Mouse (Mus musculus) forebrain, embryonic 16.5 days (tissue): ENCODE measurements around the gene Ang2. TPM values are rescaled to one million over a fixed set of nuclear protein-coding genes. Genes with fewer than 3 reads are reported as not detected.

Source experiments
- ATAC-seq: fragments of 200-750 bp; cut with Nextera tagmentation; 2 replicates; pipeline ENCODE4 v1.8.0; 2017; ENCODE audit warnings: mild to moderate bottlenecking, moderate library complexity
- H3K27ac ChIP-seq: fragments of 300-500 bp; sonication (generic); 2 replicates; pipeline ENCODE4 v1.5.1; 2014; ENCODE audit warnings: low read length, control low read depth
- H3K27me3 ChIP-seq: fragments of 300-500 bp; sonication (generic); replicated peaks from 2 replicates; pipeline ENCODE4 v1.6.1; 2014; ENCODE audit warnings: low read length; ENCODE audit not compliant: control insufficient read depth, insufficient read depth
- H3K36me3 ChIP-seq: fragments of 300-500 bp; sonication (generic); 2 replicates; pipeline ENCODE4 v1.6.1; 2014; ENCODE audit not compliant: control insufficient read depth, insufficient read depth
- H3K4me1 ChIP-seq: fragments of 300-500 bp; sonication (generic); replicated peaks from 2 replicates; pipeline ENCODE4 v1.6.1; 2014; ENCODE audit warnings: low read length; ENCODE audit not compliant: control insufficient read depth, insufficient read depth
- H3K4me2 ChIP-seq: fragments of 300-500 bp; sonication (generic); 2 replicates; pipeline ENCODE4 v1.6.1; 2014; ENCODE audit warnings: mild to moderate bottlenecking, low read length, control low read depth
- H3K4me3 ChIP-seq: fragments of 300-500 bp; sonication (generic); replicated peaks from 2 replicates; pipeline ENCODE4 v1.5.1; 2014; ENCODE audit warnings: mild to moderate bottlenecking, low read length, control low read depth
- H3K9ac ChIP-seq: fragments of 300-500 bp; sonication (generic); replicated peaks from 2 replicates; pipeline ENCODE4 v1.6.1; 2014; ENCODE audit warnings: low read depth, low read length, control low read depth
- H3K9me3 ChIP-seq: fragments of 300-500 bp; sonication (generic); 2 replicates; pipeline ENCODE4 v1.6.1; 2016; ENCODE audit warnings: low read length; ENCODE audit not compliant: control insufficient read depth
- WGBS: fragments of 180-500 bp; shearing (Covaris S2); extraction: QIAGEN DNeasy Blood & Tissue Kit; methylation state at CpG from one replicate; pipeline ENCODE4 v1.1.7; 2014; 5-methylcytosine and 5-hydroxymethylcytosine counted together
- polyA plus RNA-seq: library from polyadenylated mRNA; unstranded; fragments of >200 nt; fragmentation: Nextera tagmentation; extraction: Ambion mirVana; gene quantifications from 2 replicates; pipeline ENCODE4 v1.2.1, GENCODE M21; 2015

The Ang2 gene
- polyA plus RNA-seq, 1 experiment from 2014 or later, result not detected

GRCm38 (mm10) chr14:51156736-51157068 is 42.2 kb downstream of the Ang2 start:
- Histone ChIP-seq H3K4me3 (no peak overlapping the region), H3K27me3 (no peaks in the 10 kb centered on the region), H3K27ac (no peak overlapping the region), H3K9me3 (no peaks in the 10 kb centered on the region), H3K36me3 (no peaks in the 10 kb centered on the region), H3K9ac (no peak overlapping the region), H3K4me2 (no peak overlapping the region), H3K4me1 (no peaks in the 10 kb centered on the region)
- ATAC-seq, result no peak
- 80% methylated on average over 4 of the region's 4 CpGs for WGBS

GRCm38 (mm10) chr14:51156056-51156735 is 42.8 kb downstream of the Ang2 start:
- no peak for ATAC-seq
- Histone ChIP-seq H3K4me2 (no peak overlapping the region), H3K4me3 (no peak overlapping the region), H3K9me3 (no peaks in the 10 kb centered on the region), H3K27me3 (no peaks in the 10 kb centered on the region), H3K36me3 (no peaks in the 10 kb centered on the region), H3K27ac (no peak overlapping the region), H3K4me1 (no peaks in the 10 kb centered on the region), H3K9ac (no peak overlapping the region)
- whole genome bisulfite sequencing, result 88% methylated on average over 5 of the region's 5 CpGs

- ATAC-seq, result no peak
- H3K4me2 ChIP-seq, result no peak overlapping the region
- WGBS, result 90% methylated on average over 5 of the region's 5 CpGs
- no peaks in the 10 kb centered on the region for H3K36me3 ChIP-seq
- no peaks in the 10 kb centered on the region for H3K9me3 ChIP-seq
- no peak overlapping the region for H3K4me3 ChIP-seq
- H3K9ac ChIP-seq, result no peak overlapping the region
- H3K27ac ChIP-seq, result no peak overlapping the region
- no peaks in the 10 kb centered on the region for H3K4me1 ChIP-seq
- no peaks in the 10 kb centered on the region for H3K27me3 ChIP-seq
These were observed 46.6 kb downstream of the Ang2 start for GRCm38 (mm10) chr14:51152249-51152870.

GRCm38 (mm10) chr14:51150206-51150831 is 48.6 kb downstream of the Ang2 start:
- no peak for ATAC-seq
- Histone ChIP-seq H3K4me2 (no peak overlapping the region), H3K4me1 (0 out of 2 replicates have a peak, but pooled peaks cover 3% of the 10 kb centered on the region), H3K27me3 (no peaks in the 10 kb centered on the region), H3K9me3 (no peaks in the 10 kb centered on the region), H3K9ac (no peak overlapping the region), H3K36me3 (no peaks in the 10 kb centered on the region), H3K27ac (no peak overlapping the region), H3K4me3 (no peak overlapping the region)
- WGBS, result 84% methylated on average over 3 of the region's 3 CpGs

GRCm38 (mm10) chr14:51149164-51149563 is 49.8 kb downstream of the Ang2 start:
- no peak for ATAC-seq
- no peak overlapping the region for H3K4me2 ChIP-seq
- WGBS, result 75% methylated on average over 5 of the region's 5 CpGs
- no peak overlapping the region for H3K27ac ChIP-seq
- no peak overlapping the region for H3K4me3 ChIP-seq
- 0 out of 2 replicates have a peak, but pooled peaks cover 3% of the 10 kb centered on the region for H3K4me1 ChIP-seq
- H3K9ac ChIP-seq, result no peak overlapping the region
- H3K36me3 ChIP-seq, result no peaks in the 10 kb centered on the region
- H3K9me3 ChIP-seq, result no peaks in the 10 kb centered on the region
- H3K27me3 ChIP-seq, result no peaks in the 10 kb centered on the region

GRCm38 (mm10) chr14:51148006-51148405 is 50.9 kb downstream of the Ang2 start:
- 0 out of 2 replicates have a peak, but pooled peaks cover 3% of the 10 kb centered on the region for H3K4me1 ChIP-seq
- WGBS, result 87% methylated on average over 3 of the region's 3 CpGs

GRCm38 (mm10) chr14:51146685-51147084 is 52.3 kb downstream of the Ang2 start, which contains the start of gene Rnase1:
TSS of gene Rnase1 (minus strand) at chr14:51146785.
- Histone ChIP-seq H3K4me3 (no peak within 1 kb of the TSS), H3K9ac (no peak within 1 kb of the TSS), H3K27me3 (no peaks in the 10 kb centered on the region), H3K4me1 (0 out of 2 replicates have a peak, but pooled peaks cover 3% of the 10 kb centered on the region), H3K36me3 (no peaks in the 10 kb centered on the region), H3K9me3 (no peaks in the 10 kb centered on the region), H3K27ac (no peak within 1 kb of the TSS), H3K4me2 (no peak within 1 kb of the TSS)
- 18% methylated on average over 2 of the region's 2 CpGs for WGBS
- ATAC-seq, result no peak

More at GRCm38 (mm10) chr14:51148006-51148405, 50.9 kb downstream of the Ang2 start:
- Histone ChIP-seq H3K27ac (no peak overlapping the region), H3K9me3 (no peaks in the 10 kb centered on the region), H3K4me2 (no peak overlapping the region), H3K4me3 (no peak overlapping the region), H3K36me3 (no peaks in the 10 kb centered on the region), H3K9ac (no peak overlapping the region), H3K27me3 (no peaks in the 10 kb centered on the region)
- ATAC-seq, result no peak

GRCm38 (mm10) chr14:51145521-51145920 is 53.4 kb downstream of the Ang2 start:
- Histone ChIP-seq H3K36me3 (no peaks in the 10 kb centered on the region), H3K9ac (no peak overlapping the region), H3K4me1 (0 out of 2 replicates have a peak, but pooled peaks cover 3% of the 10 kb centered on the region), H3K27me3 (no peaks in the 10 kb centered on the region), H3K9me3 (no peaks in the 10 kb centered on the region), H3K4me3 (no peak overlapping the region), H3K27ac (no peak overlapping the region), H3K4me2 (no peak overlapping the region)
- no peak for ATAC-seq
- 80% methylated on average over 6 of the region's 6 CpGs for WGBS
